Mouse (Mus musculus): ENCODE data around the gene Hes1. TPM values are rescaled to one million over a fixed set of nuclear protein-coding genes. Genes with fewer than 3 reads are reported as not detected.

Gene Hes1
- polyA plus RNA-seq, 1 experiment from 2014 or later, result 49.8 TPM

- peak overlapping the region; percentile 91 for H3K4me2 ChIP-seq (ENCODE audit: low read depth, low read length)
- no peaks in the 10 kb centered on the region for H3K9me3 ChIP-seq (ENCODE audit: control insufficient read depth, low read length)
- ATAC-seq (ENCODE audit: low read depth) (peak; percentile 53), DNase-seq (ENCODE audit: low spot score) (peak; percentile 98)
- H3K4me1 ChIP-seq (ENCODE audit: control insufficient read depth, insufficient read depth, low read length), result peaks cover 39% of the 10 kb centered on the region
- 0 out of 2 replicates have a peak, but pooled peaks cover 3% of the 10 kb centered on the region for H3K27me3 ChIP-seq (replicated peaks; ENCODE audit: control insufficient read depth, insufficient read depth, low read length)
- H3K36me3 ChIP-seq (ENCODE audit: control insufficient read depth, insufficient read depth, low read length), result no peaks in the 10 kb centered on the region
- H3K4me3 ChIP-seq (ENCODE audit: low read depth, low read length), result peak overlapping the region; percentile 48
- peak overlapping the region; percentile 74; the same call in 1 of the 2 replicates for H3K9ac ChIP-seq (ENCODE audit: low read depth, low read length)
- H3K27ac ChIP-seq (replicated peaks; ENCODE audit: low read depth, low read length), result peak overlapping the region; percentile 94
- under 1% methylated on average over 21 of the region's 21 CpGs for WGBS
These were observed 893 bp downstream of the Hes1 start for GRCm38 (mm10) chr16:30065077-30065476.

GRCm38 (mm10) chr16:30065537-30066183 is 1.5 kb downstream of the Hes1 start:
- ATAC-seq (ENCODE audit: low read depth) (no peak), DNase-seq (ENCODE audit: low spot score) (peak; percentile 43)
- WGBS, result under 1% methylated on average over 21 of the region's 21 CpGs

GRCm38 (mm10) chr16:30066184-30066851 is 2.1 kb downstream of the Hes1 start:
- no peaks in the 10 kb centered on the region for H3K36me3 ChIP-seq (ENCODE audit: control insufficient read depth, insufficient read depth, low read length)
- H3K4me2 ChIP-seq (ENCODE audit: low read depth, low read length), result peak overlapping the region; percentile 91
- no peak for ATAC-seq (ENCODE audit: low read depth)
- peak overlapping the region; percentile 74 for H3K9ac ChIP-seq (ENCODE audit: low read depth, low read length)
- H3K27me3 ChIP-seq (replicated peaks; ENCODE audit: control insufficient read depth, insufficient read depth, low read length), result 0 out of 2 replicates have a peak, but pooled peaks cover 2% of the 10 kb centered on the region
- WGBS, result 1% methylated on average over 31 of the region's 38 CpGs
- H3K4me3 ChIP-seq (ENCODE audit: low read depth, low read length), result peak overlapping the region; percentile 48
- peak; percentile 75 for DNase-seq (ENCODE audit: low spot score)
- peak overlapping the region; percentile 87 for H3K27ac ChIP-seq (replicated peaks; ENCODE audit: low read depth, low read length)
- peaks cover 37% of the 10 kb centered on the region for H3K4me1 ChIP-seq (ENCODE audit: control insufficient read depth, insufficient read depth, low read length)
- no peaks in the 10 kb centered on the region for H3K9me3 ChIP-seq (ENCODE audit: control insufficient read depth, low read length)

More at GRCm38 (mm10) chr16:30065537-30066183, 1.5 kb downstream of the Hes1 start:
- peak overlapping the region; percentile 48 for H3K4me3 ChIP-seq (ENCODE audit: low read depth, low read length)
- H3K27ac ChIP-seq (replicated peaks; ENCODE audit: low read depth, low read length), result peak overlapping the region; percentile 87
- peak overlapping the region; percentile 91 for H3K4me2 ChIP-seq (ENCODE audit: low read depth, low read length)
- peak overlapping the region; percentile 74 for H3K9ac ChIP-seq (ENCODE audit: low read depth, low read length)
- peaks cover 36% of the 10 kb centered on the region for H3K4me1 ChIP-seq (ENCODE audit: control insufficient read depth, insufficient read depth, low read length)
- 0 out of 2 replicates have a peak, but pooled peaks cover 3% of the 10 kb centered on the region for H3K27me3 ChIP-seq (replicated peaks; ENCODE audit: control insufficient read depth, insufficient read depth, low read length)
- no peaks in the 10 kb centered on the region for H3K9me3 ChIP-seq (ENCODE audit: control insufficient read depth, low read length)
- no peaks in the 10 kb centered on the region for H3K36me3 ChIP-seq (ENCODE audit: control insufficient read depth, insufficient read depth, low read length)

- Histone ChIP-seq H3K27ac (replicated peaks; ENCODE audit: low read depth, low read length) (peak overlapping the region; percentile 87), H3K9me3 (ENCODE audit: control insufficient read depth, low read length) (no peaks in the 10 kb centered on the region), H3K27me3 (replicated peaks; ENCODE audit: control insufficient read depth, insufficient read depth, low read length) (no peaks in the 10 kb centered on the region), H3K4me1 (ENCODE audit: control insufficient read depth, insufficient read depth, low read length) (peaks cover 33% of the 10 kb centered on the region), H3K9ac (ENCODE audit: low read depth, low read length) (peak overlapping the region; percentile 74), H3K4me3 (ENCODE audit: low read depth, low read length) (peak overlapping the region; percentile 48), H3K4me2 (ENCODE audit: low read depth, low read length) (peak overlapping the region; percentile 91), H3K36me3 (ENCODE audit: control insufficient read depth, insufficient read depth, low read length) (no peaks in the 10 kb centered on the region)
- no peak for ATAC-seq (ENCODE audit: low read depth)
- 0% methylated on average over 15 of the region's 46 CpGs for WGBS
- DNase-seq (ENCODE audit: low spot score), result peak; percentile 90
These were observed 2.7 kb downstream of the Hes1 start for GRCm38 (mm10) chr16:30066852-30067301.

GRCm38 (mm10) chr16:30068041-30069020 is 4.1 kb downstream of the Hes1 start:
- no peaks in the 10 kb centered on the region for H3K9me3 ChIP-seq (ENCODE audit: control insufficient read depth, low read length)
- ATAC-seq (ENCODE audit: low read depth) (peak; percentile 5; the same call in 1 of the 2 replicates), DNase-seq (ENCODE audit: low spot score) (peak; percentile 95)
- peak overlapping the region; percentile 95 for H3K27ac ChIP-seq (replicated peaks; ENCODE audit: low read depth, low read length)
- H3K4me2 ChIP-seq (ENCODE audit: low read depth, low read length), result peak overlapping the region; percentile 86
- no peaks in the 10 kb centered on the region for H3K27me3 ChIP-seq (replicated peaks; ENCODE audit: control insufficient read depth, insufficient read depth, low read length)
- no peaks in the 10 kb centered on the region for H3K36me3 ChIP-seq (ENCODE audit: control insufficient read depth, insufficient read depth, low read length)
- peak overlapping the region; percentile 48 for H3K4me3 ChIP-seq (ENCODE audit: low read depth, low read length)
- 2% methylated on average over 35 of the region's 36 CpGs for WGBS
- peaks cover 23% of the 10 kb centered on the region for H3K4me1 ChIP-seq (ENCODE audit: control insufficient read depth, insufficient read depth, low read length)
- peak overlapping the region; percentile 45 for H3K9ac ChIP-seq (ENCODE audit: low read depth, low read length)

- Histone ChIP-seq H3K9ac (ENCODE audit: low read depth, low read length) (peak overlapping the region; percentile 67; the same call in 1 of the 2 replicates), H3K9me3 (ENCODE audit: control insufficient read depth, low read length) (no peaks in the 10 kb centered on the region), H3K4me2 (ENCODE audit: low read depth, low read length) (peak overlapping the region; percentile 86), H3K27me3 (replicated peaks; ENCODE audit: control insufficient read depth, insufficient read depth, low read length) (no peaks in the 10 kb centered on the region), H3K4me1 (ENCODE audit: control insufficient read depth, insufficient read depth, low read length) (peaks cover 23% of the 10 kb centered on the region), H3K4me3 (ENCODE audit: low read depth, low read length) (peak overlapping the region; percentile 41), H3K27ac (replicated peaks; ENCODE audit: low read depth, low read length) (peak overlapping the region; percentile 95), H3K36me3 (ENCODE audit: control insufficient read depth, insufficient read depth, low read length) (no peaks in the 10 kb centered on the region)
- WGBS, result 4% methylated on average over 4 of the region's 4 CpGs
- peak; percentile 78 for DNase-seq (ENCODE audit: low spot score)
- peak; percentile 1; the same call in 1 of the 2 replicates for ATAC-seq (ENCODE audit: low read depth)
These were observed 5.4 kb downstream of the Hes1 start for GRCm38 (mm10) chr16:30069580-30069949.

- peaks cover 23% of the 10 kb centered on the region for H3K4me1 ChIP-seq (ENCODE audit: control insufficient read depth, insufficient read depth, low read length)
- peak overlapping the region; percentile 41 for H3K4me3 ChIP-seq (ENCODE audit: low read depth, low read length)
- H3K27me3 ChIP-seq (replicated peaks; ENCODE audit: control insufficient read depth, insufficient read depth, low read length), result no peaks in the 10 kb centered on the region
- WGBS, result 0% methylated on average over 30 of the region's 82 CpGs
- H3K9ac ChIP-seq (ENCODE audit: low read depth, low read length), result peak overlapping the region; percentile 67
- ATAC-seq (ENCODE audit: low read depth), result peak; percentile 81
- peak overlapping the region; percentile 86 for H3K4me2 ChIP-seq (ENCODE audit: low read depth, low read length)
- no peaks in the 10 kb centered on the region for H3K36me3 ChIP-seq (ENCODE audit: control insufficient read depth, insufficient read depth, low read length)
- no peaks in the 10 kb centered on the region for H3K9me3 ChIP-seq (ENCODE audit: control insufficient read depth, low read length)
- DNase-seq (ENCODE audit: low spot score), result peak; percentile 95
- peak overlapping the region; percentile 95 for H3K27ac ChIP-seq (replicated peaks; ENCODE audit: low read depth, low read length)
These were observed 6.0 kb downstream of the Hes1 start for GRCm38 (mm10) chr16:30069950-30070770.

Measured in embryonic facial prominence, embryonic 14.5 days (tissue).